Mouse (Mus musculus) layer of hippocampus, adult 6 months (tissue): Measurements from ENCODE around the gene Cd84. TPM values are rescaled to one million over a fixed set of nuclear protein-coding genes. Genes with fewer than 3 reads are reported as not detected.

Source experiments
- long read RNA-seq, 2 experiments: library from polyadenylated mRNA; unstranded; transcript quantifications; one replicate each; pipeline ENCODE4 v2.0.0; 2019 to 2020
- polyA plus RNA-seq: library from polyadenylated mRNA; unstranded; fragments of <200 nt; fragmentation: Nextera tagmentation; gene quantifications from 2 replicates; pipeline ENCODE4 v1.2.3, GENCODE M21; 2021

Gene Cd84
- 2.1 and 2.5 TPM in 2 replicates for polyA plus RNA-seq
- long read RNA-seq, experiment 1, partial matches to known transcripts: 1 of 1 reads
- long read RNA-seq, experiment 1, other reads (novel, unspliced or antisense): 0 of 1 reads
- long read RNA-seq, experiment 2, partial matches to known transcripts: 4 of 6 reads
- long read RNA-seq, experiment 2, other reads (novel, unspliced or antisense): 0 of 6 reads

DNA sequence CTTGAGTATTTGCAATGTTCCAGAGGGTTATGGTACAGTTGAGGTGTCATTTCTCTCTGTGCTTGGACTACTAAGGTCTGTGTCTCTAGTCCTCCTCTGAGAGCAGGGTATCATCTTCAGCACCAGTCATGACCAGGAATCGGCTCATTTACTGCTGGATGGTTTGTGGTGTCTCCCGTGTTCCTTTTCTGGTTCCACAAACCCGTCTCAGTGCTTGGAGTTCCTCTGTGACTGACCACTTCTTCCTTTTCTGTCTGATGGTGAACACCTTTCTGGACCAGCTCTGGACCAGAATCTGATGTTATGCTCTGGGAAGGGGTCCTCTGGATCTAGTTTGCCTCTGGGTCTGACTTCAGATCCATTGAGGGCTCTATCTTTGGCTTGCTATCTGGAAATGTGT, at the start of gene Cd84:
Gene Cd84, plus strand, starts transcription at position 210 of the 400 bp plus-strand sequence.

DNA sequence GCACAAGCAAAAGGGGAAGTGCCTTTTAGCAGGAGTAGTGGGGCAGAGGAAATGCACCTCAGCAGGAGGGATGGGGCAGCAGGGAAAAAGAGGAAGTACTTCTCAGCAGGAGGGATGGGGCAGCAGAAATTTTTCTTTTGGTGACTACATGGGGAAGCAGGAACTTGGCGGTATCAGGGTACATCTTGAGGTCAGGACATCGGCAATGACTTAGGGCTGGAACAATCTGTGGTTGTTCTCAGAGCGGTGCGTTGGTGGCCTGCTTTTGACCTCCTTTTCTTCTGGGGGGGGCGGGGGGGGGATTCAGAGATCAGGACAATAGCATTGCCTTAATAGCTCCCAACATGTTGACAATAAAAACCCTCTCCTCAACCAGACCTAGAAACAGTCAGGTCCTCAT, 55.9 kb downstream of the Cd84 start, which contains the start of gene Gm10521:
Gene Gm10521, plus strand, starts transcription at position 301 of the 400 bp plus-strand sequence.

DNA sequence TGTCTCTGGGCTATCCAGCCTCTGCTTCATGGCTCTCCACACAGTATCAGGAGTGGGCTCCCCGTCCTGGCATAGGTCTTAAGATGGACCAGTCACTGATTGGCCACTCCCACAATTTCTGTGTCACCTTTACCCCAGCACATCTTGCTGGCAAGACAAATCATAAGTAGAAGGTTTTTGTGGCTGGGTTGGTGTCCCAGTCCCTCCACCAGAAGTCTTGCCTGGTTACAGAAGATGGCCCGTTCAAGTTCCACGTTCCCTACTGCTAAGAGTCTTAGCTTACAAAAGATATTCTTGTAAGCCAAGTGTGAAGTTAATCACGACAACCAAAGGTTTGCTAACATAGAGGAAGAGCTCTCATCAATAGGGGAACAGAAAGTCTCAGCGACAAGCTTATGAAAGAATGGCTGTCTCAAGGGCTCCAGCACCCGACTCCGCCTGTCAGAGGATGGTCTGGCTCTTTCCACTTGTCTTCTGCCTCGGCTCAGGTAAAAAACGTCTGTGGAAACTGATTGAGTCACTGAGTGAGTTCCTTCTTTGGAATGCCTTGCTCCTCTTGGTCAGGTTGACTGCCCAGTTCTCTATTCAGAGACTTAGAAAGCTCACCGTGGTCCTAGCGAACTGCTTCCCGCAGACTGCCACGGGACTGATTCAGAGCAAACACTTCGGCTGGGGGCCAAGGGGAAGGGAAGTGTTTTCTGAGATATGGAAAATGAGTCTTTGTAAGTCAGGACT, 78.0 kb downstream of the Cd84 start, which contains the start of gene Slamf6:
Gene Slamf6, plus strand, starts transcription at position 211 of the 735 bp plus-strand sequence.

Other genes starting within 250 kb of the Cd84 start
- 0.10 and 0.11 TPM in 2 replicates for gene Ly9, start 232.3 kb upstream of the Cd84 start, polyA plus RNA-seq
- gene Slamf7, start 186.7 kb upstream of the Cd84 start, polyA plus RNA-seq: not detected in 2 replicates
- gene Cd48, start 157.7 kb upstream of the Cd84 start, polyA plus RNA-seq: 1.8 and 2.0 TPM in 2 replicates
- gene Slamf1, start 72.6 kb upstream of the Cd84 start, polyA plus RNA-seq: 0.16 and 0.24 TPM in 2 replicates
- not detected in 2 replicates for gene Gm10521, start 56.0 kb downstream of the Cd84 start, polyA plus RNA-seq
- 0.41 and 1.1 TPM in 2 replicates for gene Slamf6, start 77.8 kb downstream of the Cd84 start, polyA plus RNA-seq
- 10.3 and 11.7 TPM in 2 replicates for gene Vangl2, start 188.7 kb downstream of the Cd84 start, polyA plus RNA-seq
- gene Nhlh1, start 217.9 kb downstream of the Cd84 start, polyA plus RNA-seq: 0.39 and 0.53 TPM in 2 replicates
- gene Copa, start 242.8 kb downstream of the Cd84 start, polyA plus RNA-seq: 110 and 111 TPM in 2 replicates
- 40.9 and 41.7 TPM in 2 replicates for gene Ncstn, start 243.1 kb downstream of the Cd84 start, polyA plus RNA-seq